Mouse (Mus musculus) C2C12 (cell line): ENCODE results near the gene Sept1.
A peak's percentile ranks its signal among the peaks of the same experiment; 100 is the strongest.

ENCODE experiments used
- CTCF ChIP-seq: IDR thresholded peaks from one replicate; pipeline ENCODE4 v1.5.1; 2011; ENCODE audit not compliant: control insufficient read depth, insufficient read depth, insufficient read length
- FOSL1 ChIP-seq: IDR thresholded peaks from one replicate; pipeline ENCODE4 v1.8.0; 2011; ENCODE audit warnings: mild to moderate bottlenecking, low read length; ENCODE audit not compliant: poor library complexity, insufficient read depth, severe bottlenecking
- MAX ChIP-seq: IDR thresholded peaks from one replicate; pipeline ENCODE4 v1.6.1; 2011; ENCODE audit warnings: mild to moderate bottlenecking, control low read depth
- MYOD1 ChIP-seq: IDR thresholded peaks from one replicate; pipeline ENCODE4 v1.6.1; 2011; ENCODE audit warnings: low read depth; ENCODE audit not compliant: control insufficient read depth, insufficient read length
- MYOG ChIP-seq: IDR thresholded peaks from one replicate; pipeline ENCODE4 v1.6.1; 2011; ENCODE audit not compliant: control insufficient read depth, insufficient read length; ENCODE audit errors: extremely low read depth
- USF1 ChIP-seq: IDR thresholded peaks from one replicate; pipeline ENCODE4 v1.6.1; 2011; ENCODE audit warnings: low read depth, mild to moderate bottlenecking, control low read depth, moderate library complexity

GRCm38 (mm10) chr7:127243870-127244657, 11.1 kb upstream of the Sept1 start, which contains the start of gene Zfp771:
- no peak for TF ChIP-seq CTCF
- peak; percentile 86 for TF ChIP-seq MAX
- no peak for TF ChIP-seq MYOG
- no peak for TF ChIP-seq USF1
- no peak for TF ChIP-seq FOSL1
- TF ChIP-seq MYOD1 = no peak
